ENCODE assay signal across 8 mouse cellular contexts in the genomic region with DNA sequence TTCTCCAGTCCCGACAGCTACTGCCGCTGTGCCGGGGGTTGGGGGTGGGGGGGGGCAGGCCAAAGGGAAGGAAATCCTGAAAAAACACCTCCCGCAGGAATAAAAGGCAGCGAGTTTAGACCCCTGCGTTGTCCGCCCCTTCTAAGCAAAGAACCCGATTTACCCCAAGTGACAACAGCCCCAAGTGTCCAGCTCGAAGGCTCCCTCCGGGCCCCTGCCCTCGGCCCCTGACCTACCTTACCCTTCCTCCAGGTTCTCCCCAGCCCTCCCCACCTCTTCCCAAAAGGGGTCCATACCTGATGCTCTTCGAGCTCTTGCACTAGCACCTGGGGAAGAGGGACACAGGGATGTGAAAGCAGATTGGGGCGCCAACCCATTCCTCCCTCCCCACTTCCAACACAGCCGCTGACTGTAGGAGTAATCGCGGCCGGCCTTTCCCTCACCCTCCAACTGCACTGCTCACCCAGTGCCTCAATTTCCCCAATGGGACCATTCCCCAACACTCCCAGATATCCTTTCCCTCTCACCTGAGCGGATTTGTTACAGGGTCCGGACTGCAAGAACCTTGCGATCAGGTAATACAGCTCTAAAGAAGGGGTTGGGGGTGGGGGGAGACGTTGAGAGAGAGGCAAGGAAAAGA. TPM values are rescaled to one million over a fixed set of nuclear protein-coding genes. Genes with fewer than 3 reads are reported as not detected.
DNase-seq lines count a peak whose midpoint lies in the region; ATAC-seq and TF ChIP-seq lines count a peak whose summit lies in the region.

No protein-coding gene starts in this region.

- TF ChIP-seq CTCF in forebrain, postnatal 0 days (IDR thresholded peaks at IDR 0.05; ENCODE audit: low read depth): no peak

- no peaks in the 10 kb centered on the region for H3K4me1 ChIP-seq in forebrain, postnatal 0 days (ENCODE audit: insufficient read depth)
- no peaks in the 10 kb centered on the region for H3K4me1 ChIP-seq in hindbrain, embryonic 12.5 days

- peak; percentile 17 for ATAC-seq in forebrain, postnatal 0 days
- peak; percentile 66 for ATAC-seq in hindbrain, embryonic 12.5 days (ENCODE audit: low FRiP score)
- ATAC-seq in megakaryocyte progenitor cell, adult 5-6 weeks (replicated peaks; ENCODE audit: poor library complexity): no peak

- peak overlapping the region; percentile 85 for H3K27ac ChIP-seq in forebrain, postnatal 0 days (ENCODE audit: low read depth, low read length)
- H3K27ac ChIP-seq in hindbrain, embryonic 12.5 days: peak overlapping the region; percentile 86

- peak; percentile 14 for DNase-seq in R1 (ENCODE audit: low read depth, low spot score)
- DNase-seq in cerebellum, adult 8-10 months: peak; percentile 25
- peak; percentile 35 for DNase-seq in forebrain, postnatal 0 days
- DNase-seq in layer of hippocampus, postnatal 25 days (ENCODE audit: extremely low spot score in 1 of 2, low spot score in 1 of 2): peak; percentile 9 to 15
- DNase-seq in lung, postnatal 4 days: peak; percentile 8 to 20
- DNase-seq in right cerebral cortex, postnatal 25 days: peak; percentile 20

- H3K36me3 ChIP-seq in forebrain, postnatal 0 days (ENCODE audit: insufficient read depth): no peaks in the 10 kb centered on the region
- H3K36me3 ChIP-seq in hindbrain, embryonic 12.5 days: no peaks in the 10 kb centered on the region

- H3K4me3 ChIP-seq in forebrain, postnatal 0 days (ENCODE audit: low read depth, low read length): peak overlapping the region; percentile 52
- peak overlapping the region; percentile 56 for H3K4me3 ChIP-seq in hindbrain, embryonic 12.5 days

- H3K27me3 ChIP-seq in forebrain, postnatal 0 days (ENCODE audit: insufficient read depth, low read length): no peaks in the 10 kb centered on the region
- H3K27me3 ChIP-seq in hindbrain, embryonic 12.5 days: no peaks in the 10 kb centered on the region

- peak overlapping the region; percentile 49 for H3K4me2 ChIP-seq in forebrain, postnatal 0 days (ENCODE audit: low read depth)
- peak overlapping the region; percentile 50 for H3K4me2 ChIP-seq in hindbrain, embryonic 12.5 days (replicated peaks)

- 19% methylated on average over 21 of the region's 21 CpGs for WGBS in forebrain, postnatal 0 days
- WGBS in hindbrain, embryonic 12.5 days: 14% methylated on average over 21 of the region's 21 CpGs

- H3K9ac ChIP-seq in forebrain, postnatal 0 days: peak overlapping the region; percentile 54
- H3K9ac ChIP-seq in hindbrain, embryonic 12.5 days: peak overlapping the region; percentile 69

- no peaks in the 10 kb centered on the region for H3K9me3 ChIP-seq in forebrain, postnatal 0 days (ENCODE audit: low read length)
- no peaks in the 10 kb centered on the region for H3K9me3 ChIP-seq in hindbrain, embryonic 12.5 days (replicated peaks)

RNA-seq across cellular contexts. Expression of a gene that starts 0.7 kb away (rescaled TPM):
- 5.6 and 6.9 TPM in 2 replicates for total RNA-seq in forebrain, postnatal 0 days (2014; rRNA removed)
- polyA plus RNA-seq in forebrain, postnatal 0 days (2015; fragmentation: Nextera tagmentation; extraction: Ambion mirVana): 1.2 and 2.9 TPM in 2 replicates
- 4.5 and 5.0 TPM in 2 replicates for polyA plus RNA-seq in hindbrain, embryonic 12.5 days (2016; fragmentation: Nextera tagmentation; extraction: Ambion mirVana)
- 10 to 100 TPM; 14.0 to 17.3 TPM for total RNA-seq in layer of hippocampus, postnatal 25 days (2021)
- total RNA-seq in megakaryocyte progenitor cell, adult 5-6 weeks (2015): 12.2 and 14.0 TPM in 2 replicates
- 5.2 and 6.3 TPM in 2 replicates for total RNA-seq in megakaryocyte progenitor cell, adult 5-6 weeks (2017)
